Mouse (Mus musculus): ENCODE measurements around the gene Olfr544. TPM values are rescaled to one million over a fixed set of nuclear protein-coding genes. Genes with fewer than 3 reads are reported as not detected.
A peak's percentile ranks its signal among the peaks of the same experiment; 100 is the strongest.

Gene Olfr544
- polyA plus RNA-seq, 1 experiment from 2014 or later, result 0.10 TPM

DNA sequence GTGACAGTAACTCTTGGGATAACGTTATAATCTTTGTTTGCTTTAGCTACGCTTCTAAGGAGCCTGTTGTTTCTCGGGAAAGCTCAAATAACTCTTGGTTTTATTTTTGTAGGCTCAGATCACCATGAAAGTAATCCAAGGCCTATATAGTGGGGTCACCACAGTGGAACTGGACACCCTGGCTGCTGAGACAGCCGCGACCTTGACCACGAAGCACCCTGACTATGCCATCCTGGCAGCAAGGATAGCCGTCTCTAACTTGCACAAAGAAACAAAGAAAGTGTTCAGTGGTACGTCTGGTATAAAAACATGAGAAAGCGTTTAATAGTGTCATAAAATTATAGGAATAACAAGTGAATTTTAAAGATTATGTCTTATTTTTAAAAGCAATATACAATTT is 41.7 kb downstream of the Olfr544 start:
- Histone ChIP-seq H3K4me3 (replicated peaks; ENCODE audit: low read length) (no peak overlapping the region), H3K4me1 (replicated peaks; ENCODE audit: control insufficient read depth, insufficient read depth, low read length) (peaks cover 22% of the 10 kb centered on the region), H3K36me3 (ENCODE audit: control insufficient read depth, insufficient read depth) (peaks cover 14% of the 10 kb centered on the region), H3K27me3 (replicated peaks; ENCODE audit: control insufficient read depth, insufficient read depth, low read length) (no peaks in the 10 kb centered on the region), H3K9ac (replicated peaks; ENCODE audit: low read depth, low read length) (no peak overlapping the region), H3K27ac (ENCODE audit: low read length) (no peak overlapping the region), H3K4me2 (ENCODE audit: low read length) (no peak overlapping the region), H3K9me3 (ENCODE audit: control insufficient read depth, low read length) (no peaks in the 10 kb centered on the region)
- ATAC-seq, result no peak
- WGBS, result 94% methylated on average over 9 of the region's 9 CpGs

DNA sequence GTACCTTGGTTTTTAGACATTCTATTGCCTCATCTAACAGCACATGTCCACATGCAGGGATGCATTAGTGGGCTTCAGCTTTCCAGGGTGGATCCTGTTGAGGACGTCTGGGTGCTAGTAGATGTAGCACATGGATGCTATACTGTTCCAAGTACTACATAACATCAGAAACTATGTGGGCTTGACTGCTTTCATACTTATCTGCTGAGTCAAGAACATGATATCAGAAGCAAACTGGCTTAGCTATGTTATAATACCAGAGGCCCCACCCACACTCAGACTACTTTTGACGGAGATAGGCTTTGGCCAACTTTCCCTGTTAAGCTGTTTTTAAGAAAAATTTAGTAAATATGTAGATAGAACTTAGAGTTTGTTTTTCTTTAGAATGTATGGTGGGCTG is 43.8 kb downstream of the Olfr544 start:
- H3K36me3 ChIP-seq (ENCODE audit: control insufficient read depth, insufficient read depth), result peaks cover 10% of the 10 kb centered on the region; the same call in 1 of the 2 replicates
- ATAC-seq, result no peak
- 84% methylated on average over 2 of the region's 2 CpGs for WGBS
- no peaks in the 10 kb centered on the region for H3K27me3 ChIP-seq (replicated peaks; ENCODE audit: control insufficient read depth, insufficient read depth, low read length)
- no peak overlapping the region for H3K4me2 ChIP-seq (ENCODE audit: low read length)
- H3K4me3 ChIP-seq (replicated peaks; ENCODE audit: low read length), result no peak overlapping the region
- no peaks in the 10 kb centered on the region for H3K9me3 ChIP-seq (ENCODE audit: control insufficient read depth, low read length)
- H3K27ac ChIP-seq (ENCODE audit: low read length), result no peak overlapping the region
- no peak overlapping the region for H3K9ac ChIP-seq (replicated peaks; ENCODE audit: low read depth, low read length)
- H3K4me1 ChIP-seq (replicated peaks; ENCODE audit: control insufficient read depth, insufficient read depth, low read length), result peaks cover 22% of the 10 kb centered on the region

DNA sequence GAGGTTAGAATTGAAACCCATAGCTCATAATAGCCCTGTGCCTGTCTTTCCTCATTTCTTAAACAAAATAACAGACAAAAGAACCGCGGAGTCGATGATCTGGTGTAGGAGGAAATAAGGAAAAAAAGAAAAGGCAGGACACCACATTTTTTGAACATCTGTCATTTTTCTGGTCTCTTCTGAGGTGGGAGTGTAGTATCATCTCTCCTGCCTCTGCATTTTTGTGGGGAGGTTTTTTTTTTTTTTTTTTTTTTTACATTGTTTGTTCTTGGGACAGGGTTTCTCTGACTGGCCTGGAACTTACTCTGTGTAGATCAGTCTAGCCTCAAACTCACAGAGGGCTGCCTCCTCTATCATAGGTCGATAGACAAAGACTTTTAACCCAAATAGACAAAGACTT is 45.7 kb downstream of the Olfr544 start:
- Histone ChIP-seq H3K36me3 (ENCODE audit: control insufficient read depth, insufficient read depth) (0 out of 2 replicates have a peak, but pooled peaks cover 2% of the 10 kb centered on the region), H3K9me3 (ENCODE audit: control insufficient read depth, low read length) (no peaks in the 10 kb centered on the region), H3K27ac (ENCODE audit: low read length) (peak overlapping the region; percentile 23; the same call in 1 of the 2 replicates), H3K4me3 (replicated peaks; ENCODE audit: low read length) (peak overlapping the region; percentile 89), H3K4me2 (ENCODE audit: low read length) (peak overlapping the region; percentile 85), H3K9ac (replicated peaks; ENCODE audit: low read depth, low read length) (peak overlapping the region; percentile 82), H3K27me3 (replicated peaks; ENCODE audit: control insufficient read depth, insufficient read depth, low read length) (no peaks in the 10 kb centered on the region), H3K4me1 (replicated peaks; ENCODE audit: control insufficient read depth, insufficient read depth, low read length) (peaks cover 22% of the 10 kb centered on the region)
- no peak for ATAC-seq
- 1% methylated on average over 4 of the region's 4 CpGs for WGBS

DNA sequence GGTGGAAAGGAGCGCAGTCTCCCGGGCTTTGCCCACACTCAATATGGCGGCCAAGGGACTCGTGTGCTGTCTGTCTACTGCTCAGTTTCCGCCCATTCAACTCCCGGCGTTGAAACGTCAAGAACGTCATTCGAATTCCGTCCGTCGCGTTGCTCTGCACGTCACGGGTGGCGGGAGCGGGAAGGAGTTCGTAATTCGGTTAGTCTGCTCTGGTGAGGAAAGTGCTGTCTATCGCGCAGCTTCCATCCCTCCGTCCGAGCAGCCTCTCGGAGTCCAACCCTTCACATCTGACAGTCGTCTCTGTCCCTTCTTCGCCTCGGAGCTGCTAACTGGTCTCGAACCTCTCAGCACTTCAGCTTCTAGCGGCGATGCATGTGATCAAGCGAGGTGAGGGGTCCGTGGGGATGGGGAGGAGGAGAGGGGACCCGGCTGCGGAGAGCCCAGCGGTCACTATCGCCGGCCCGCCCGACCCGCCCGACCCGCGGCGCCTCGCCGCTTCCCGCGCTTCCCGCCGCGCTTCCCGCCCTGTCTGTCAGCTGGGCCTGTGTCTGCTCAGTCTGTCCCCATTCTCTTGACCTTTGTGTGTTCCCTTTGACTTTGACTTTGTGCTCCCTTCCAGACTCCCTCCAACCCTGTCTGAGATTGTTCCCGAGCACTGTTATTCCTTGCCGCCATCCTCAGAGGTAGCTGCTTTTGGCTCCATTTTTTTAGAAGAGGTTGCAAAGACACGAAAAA is 46.3 kb downstream of the Olfr544 start, which contains the start of gene Rrm1:
TSS of gene Rrm1 (plus strand) at position 39 of the 735 bp plus-strand sequence.
- peaks cover 22% of the 10 kb centered on the region for H3K4me1 ChIP-seq (replicated peaks; ENCODE audit: control insufficient read depth, insufficient read depth, low read length)
- no peaks in the 10 kb centered on the region for H3K9me3 ChIP-seq (ENCODE audit: control insufficient read depth, low read length)
- 0 out of 2 replicates have a peak, but pooled peaks cover 2% of the 10 kb centered on the region for H3K36me3 ChIP-seq (ENCODE audit: control insufficient read depth, insufficient read depth)
- H3K4me2 ChIP-seq (ENCODE audit: low read length), result peak within 1 kb of the TSS; percentile 85
- H3K27me3 ChIP-seq (replicated peaks; ENCODE audit: control insufficient read depth, insufficient read depth, low read length), result no peaks in the 10 kb centered on the region
- peak within 1 kb of the TSS; percentile 89 for H3K4me3 ChIP-seq (replicated peaks; ENCODE audit: low read length)
- under 1% methylated on average over 55 of the region's 56 CpGs for WGBS
- H3K9ac ChIP-seq (replicated peaks; ENCODE audit: low read depth, low read length), result peak within 1 kb of the TSS; percentile 82
- ATAC-seq, result peak; percentile 100
- peak within 1 kb of the TSS; percentile 39 for H3K27ac ChIP-seq (ENCODE audit: low read length)

DNA sequence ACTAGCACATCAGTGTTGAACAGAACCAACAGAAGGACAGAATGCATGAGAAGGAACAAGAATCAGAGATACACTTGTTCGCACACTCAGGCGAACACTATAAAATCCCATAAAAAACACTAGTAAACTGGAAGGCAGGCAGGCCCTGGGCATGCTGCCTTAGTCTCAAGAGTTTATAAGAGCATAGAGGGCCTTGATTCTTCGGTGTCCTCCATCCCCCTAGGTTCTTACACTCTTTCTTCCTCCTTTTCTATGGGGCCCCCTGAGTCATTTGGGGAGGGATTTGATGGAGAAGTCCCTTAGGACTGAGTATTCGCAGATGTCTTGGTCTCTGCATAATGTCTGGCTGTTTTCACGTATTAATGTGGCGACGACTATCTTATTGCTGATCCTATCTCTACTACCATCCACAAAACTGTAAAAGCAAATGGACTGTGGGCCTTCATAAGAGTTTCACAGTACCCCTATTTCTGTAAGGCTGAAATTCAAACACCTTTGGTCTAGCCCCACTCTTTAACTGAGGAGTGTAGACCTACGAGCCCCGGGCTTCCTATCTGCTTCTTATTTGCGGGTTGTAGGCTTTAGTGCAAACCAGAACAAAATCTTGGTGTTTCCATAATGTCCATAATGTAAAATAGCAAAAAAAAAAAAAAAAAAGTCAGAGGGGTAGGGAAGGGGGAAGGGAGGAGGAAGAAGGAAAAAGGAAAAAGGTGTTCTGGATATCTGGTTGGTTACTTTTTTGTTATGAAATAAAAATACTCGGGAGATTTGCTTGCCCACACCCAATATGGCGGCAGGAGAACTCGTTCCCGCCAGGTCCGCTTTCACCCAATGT is 47.1 kb downstream of the Olfr544 start:
- Histone ChIP-seq H3K4me3 (replicated peaks; ENCODE audit: low read length) (peak overlapping the region; percentile 89), H3K27ac (ENCODE audit: low read length) (peak overlapping the region; percentile 39; the same call in 1 of the 2 replicates), H3K9me3 (ENCODE audit: control insufficient read depth, low read length) (no peaks in the 10 kb centered on the region), H3K4me1 (replicated peaks; ENCODE audit: control insufficient read depth, insufficient read depth, low read length) (peaks cover 22% of the 10 kb centered on the region), H3K36me3 (ENCODE audit: control insufficient read depth, insufficient read depth) (no peaks in the 10 kb centered on the region), H3K4me2 (ENCODE audit: low read length) (peak overlapping the region; percentile 46), H3K9ac (replicated peaks; ENCODE audit: low read depth, low read length) (no peak overlapping the region), H3K27me3 (replicated peaks; ENCODE audit: control insufficient read depth, insufficient read depth, low read length) (no peaks in the 10 kb centered on the region)
- peak; percentile 18 for ATAC-seq
- WGBS, result 56% methylated on average over 15 of the region's 15 CpGs

DNA sequence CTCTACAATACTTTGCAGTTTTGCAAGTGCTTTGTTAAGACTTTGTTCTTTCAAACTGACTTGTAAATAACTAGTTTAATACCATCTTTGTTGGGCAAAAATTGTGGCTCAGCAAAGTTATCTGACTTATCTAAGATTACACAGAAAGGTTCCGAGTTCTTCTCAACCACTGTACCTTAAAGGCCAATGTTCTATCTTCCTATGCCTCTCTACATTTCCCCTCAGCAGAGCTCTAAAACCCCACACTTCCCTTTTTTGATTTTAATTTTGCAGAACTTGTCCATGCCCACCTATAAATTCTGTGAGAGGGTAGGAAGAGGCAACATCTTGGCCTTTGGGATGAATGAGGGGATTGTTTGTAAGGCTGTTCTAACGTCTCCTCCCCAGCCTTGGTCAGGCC is 53.8 kb downstream of the Olfr544 start:
- Histone ChIP-seq H3K27ac (ENCODE audit: low read length) (no peak overlapping the region), H3K9me3 (ENCODE audit: control insufficient read depth, low read length) (no peaks in the 10 kb centered on the region), H3K9ac (replicated peaks; ENCODE audit: low read depth, low read length) (no peak overlapping the region), H3K36me3 (ENCODE audit: control insufficient read depth, insufficient read depth) (no peaks in the 10 kb centered on the region), H3K4me2 (ENCODE audit: low read length) (no peak overlapping the region), H3K27me3 (replicated peaks; ENCODE audit: control insufficient read depth, insufficient read depth, low read length) (no peaks in the 10 kb centered on the region), H3K4me3 (replicated peaks; ENCODE audit: low read length) (no peak overlapping the region), H3K4me1 (replicated peaks; ENCODE audit: control insufficient read depth, insufficient read depth, low read length) (no peaks in the 10 kb centered on the region)
- 78% methylated on average over 2 of the region's 2 CpGs for WGBS
- no peak for ATAC-seq

Other genes starting within 250 kb of the Olfr544 start
- gene Rhog, start 232.3 kb downstream of the Olfr544 start, polyA plus RNA-seq (2015; fragmentation: Nextera tagmentation; extraction: Ambion mirVana), result 15.4 and 19.5 TPM in 2 replicates
- gene Stim1, start 220.5 kb downstream of the Olfr544 start, polyA plus RNA-seq (2015; fragmentation: Nextera tagmentation; extraction: Ambion mirVana), result 10.3 and 12.1 TPM in 2 replicates
- gene Rrm1, start 46.6 kb downstream of the Olfr544 start, polyA plus RNA-seq (2015; fragmentation: Nextera tagmentation; extraction: Ambion mirVana), result 79.3 and 96.2 TPM in 2 replicates
- gene Olfr543, start 6.6 kb downstream of the Olfr544 start, polyA plus RNA-seq (2015; fragmentation: Nextera tagmentation; extraction: Ambion mirVana), result 0.43 and 0.66 TPM in 2 replicates
- gene Olfr545, start 11.3 kb upstream of the Olfr544 start, polyA plus RNA-seq (2015; fragmentation: Nextera tagmentation; extraction: Ambion mirVana), result 0.17 TPM in 1 of 2 replicates, not detected in the other
- gene Olfr547, start 46.4 kb upstream of the Olfr544 start, polyA plus RNA-seq (2015; fragmentation: Nextera tagmentation; extraction: Ambion mirVana), result not detected in 2 replicates
- not detected in 2 replicates for gene Olfr548-ps1, start 52.6 kb upstream of the Olfr544 start, polyA plus RNA-seq (2015; fragmentation: Nextera tagmentation; extraction: Ambion mirVana)
- not detected in 2 replicates for gene Olfr549, start 61.6 kb upstream of the Olfr544 start, polyA plus RNA-seq (2015; fragmentation: Nextera tagmentation; extraction: Ambion mirVana)
- 0.41 TPM in 1 of 2 replicates, not detected in the other for gene Trim21, start 77.2 kb upstream of the Olfr544 start, polyA plus RNA-seq (2015; fragmentation: Nextera tagmentation; extraction: Ambion mirVana)
- gene Olfr550, start 83.1 kb upstream of the Olfr544 start, polyA plus RNA-seq (2015; fragmentation: Nextera tagmentation; extraction: Ambion mirVana), result not detected in 2 replicates
- not detected in 2 replicates for gene Olfr551, start 103.6 kb upstream of the Olfr544 start, polyA plus RNA-seq (2015; fragmentation: Nextera tagmentation; extraction: Ambion mirVana)
- not detected in 2 replicates for gene Olfr552, start 109.5 kb upstream of the Olfr544 start, polyA plus RNA-seq (2015; fragmentation: Nextera tagmentation; extraction: Ambion mirVana)
- not detected in 2 replicates for gene Olfr553, start 129.9 kb upstream of the Olfr544 start, polyA plus RNA-seq (2015; fragmentation: Nextera tagmentation; extraction: Ambion mirVana)
- gene Olfr554, start 150.1 kb upstream of the Olfr544 start, polyA plus RNA-seq (2015; fragmentation: Nextera tagmentation; extraction: Ambion mirVana), result not detected in 2 replicates
- not detected in 2 replicates for gene Olfr555, start 170.5 kb upstream of the Olfr544 start, polyA plus RNA-seq (2015; fragmentation: Nextera tagmentation; extraction: Ambion mirVana)
- gene Olfr556, start 176.6 kb upstream of the Olfr544 start, polyA plus RNA-seq (2015; fragmentation: Nextera tagmentation; extraction: Ambion mirVana), result not detected in 2 replicates
- gene Trim68, start 199.0 kb upstream of the Olfr544 start, polyA plus RNA-seq (2015; fragmentation: Nextera tagmentation; extraction: Ambion mirVana), result 5.6 and 5.8 TPM in 2 replicates
- not detected in 2 replicates for gene Olfr557, start 207.6 kb upstream of the Olfr544 start, polyA plus RNA-seq (2015; fragmentation: Nextera tagmentation; extraction: Ambion mirVana)
- not detected in 2 replicates for gene Olfr558, start 213.9 kb upstream of the Olfr544 start, polyA plus RNA-seq (2015; fragmentation: Nextera tagmentation; extraction: Ambion mirVana)
- not detected in 2 replicates for gene Olfr33, start 230.8 kb upstream of the Olfr544 start, polyA plus RNA-seq (2015; fragmentation: Nextera tagmentation; extraction: Ambion mirVana)
- not detected in 2 replicates for gene Olfr559, start 239.2 kb upstream of the Olfr544 start, polyA plus RNA-seq (2015; fragmentation: Nextera tagmentation; extraction: Ambion mirVana)